Comparison of ENCODE assay signal across 27 mouse cellular contexts in the genomic region with DNA sequence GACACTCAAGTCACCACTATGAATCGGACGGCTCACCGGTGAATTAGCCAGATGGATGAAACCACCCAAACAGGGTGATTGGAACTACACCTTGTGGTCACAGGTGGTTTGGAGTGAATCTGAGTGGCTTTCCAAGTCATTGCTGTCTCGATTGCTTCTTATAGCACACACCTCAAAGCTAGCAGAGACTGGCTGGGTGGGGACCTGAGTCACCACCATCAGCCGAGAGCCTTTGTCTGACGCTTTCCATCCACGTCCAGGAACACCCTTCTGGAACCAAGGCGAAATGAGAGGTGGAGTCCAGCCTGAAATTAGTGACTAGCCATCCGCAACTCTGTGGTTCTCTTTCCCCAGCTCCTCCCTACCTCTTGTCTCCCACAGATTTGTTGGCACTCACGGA.
"Had no signal": no experiment of that assay in that cellular context is flagged by ENCODE, and none has a peak within 500 bp of the region (broad histone marks: within the 10 kb centered on the region; RNA-seq: fewer than 3 reads in every experiment).

No protein-coding gene starts in this region.

- ATAC-seq: hindbrain, embryonic 16.5 days; inflammation-experienced regulatory T-cells, adult 6 months; intestine, embryonic 15.5 days; liver, embryonic 12.5 days had no signal

- H3K4me3 ChIP-seq: gastrocnemius, adult 2 months; heart, embryonic 10.5 days; heart, embryonic 12.5 days; hindbrain, embryonic 10.5 days; hindbrain, embryonic 12.5 days; intestine, embryonic 15.5 days; kidney, embryonic 15.5 days; limb, embryonic 13.5 days; limb, embryonic 15.5 days; liver, embryonic 12.5 days had no signal

- H3K4me2 ChIP-seq: heart, embryonic 12.5 days; hindbrain, embryonic 12.5 days; hindbrain, embryonic 14.5 days; intestine, embryonic 15.5 days; kidney, embryonic 15.5 days; limb, embryonic 13.5 days; limb, embryonic 15.5 days; liver, embryonic 12.5 days had no signal

- DNase-seq: gastrocnemius, adult 2 months; gastrocnemius, postnatal 10 days; gastrocnemius, postnatal 25 days; heart, adult 18-20 months; heart, postnatal 10 days; heart, postnatal 4 days; kidney, adult 11 months; kidney, adult 2 months; kidney, adult 9 months; kidney, postnatal 14 days; kidney, postnatal 36 days; layer of hippocampus, adult 9-11 months; layer of hippocampus, postnatal 36 days; left cerebral cortex, postnatal 4 days had no signal

- H3K27ac ChIP-seq: gastrocnemius, adult 2 months; heart, embryonic 10.5 days; hindbrain, embryonic 12.5 days; hindbrain, embryonic 14.5 days; intestine, embryonic 15.5 days; kidney, embryonic 15.5 days; kidney, postnatal 0 days; limb, embryonic 13.5 days; limb, embryonic 15.5 days; liver, embryonic 12.5 days had no signal

- H3K27me3 ChIP-seq: hindbrain, embryonic 12.5 days; intestine, embryonic 15.5 days; kidney, embryonic 15.5 days; limb, embryonic 13.5 days; limb, embryonic 15.5 days had no signal

- H3K36me3 ChIP-seq: heart, embryonic 10.5 days; heart, embryonic 12.5 days; hindbrain, embryonic 10.5 days; hindbrain, embryonic 12.5 days; intestine, embryonic 15.5 days; kidney, embryonic 15.5 days; limb, embryonic 13.5 days; limb, embryonic 15.5 days; liver, embryonic 12.5 days had no signal

- H3K9me3 ChIP-seq: heart, embryonic 10.5 days; heart, embryonic 12.5 days; hindbrain, embryonic 10.5 days; hindbrain, embryonic 12.5 days; intestine, embryonic 15.5 days; kidney, embryonic 15.5 days; limb, embryonic 13.5 days; limb, embryonic 15.5 days; liver, embryonic 12.5 days had no signal

- H3K9ac ChIP-seq: heart, embryonic 12.5 days; hindbrain, embryonic 12.5 days; hindbrain, embryonic 14.5 days; intestine, embryonic 15.5 days; kidney, embryonic 15.5 days; limb, embryonic 13.5 days; limb, embryonic 15.5 days; liver, embryonic 12.5 days had no signal
